In genomic region chr12:31005010-31005409, GRCm38 (mm10) we compare ENCODE assay signal across 8 mouse cellular contexts.
A peak's percentile ranks its signal among the peaks of the same experiment; 100 is the strongest.
DNase-seq lines count a peak whose midpoint lies in the region; ATAC-seq and TF ChIP-seq lines count a peak whose summit lies in the region.

No protein-coding gene starts in this region.

- TF ChIP-seq CTCF in hindbrain, postnatal 0 days (IDR thresholded peaks at IDR 0.05; ENCODE audit: low read depth): peak; percentile 81

- no peak overlapping the region for H3K4me3 ChIP-seq in hindbrain, postnatal 0 days (ENCODE audit: low read length)

- H3K4me2 ChIP-seq in hindbrain, postnatal 0 days (ENCODE audit: low read depth, low read length): no peak overlapping the region

- H3K36me3 ChIP-seq in hindbrain, postnatal 0 days (ENCODE audit: insufficient read depth, low read length): no peaks in the 10 kb centered on the region

- peak; percentile 40 for DNase-seq in gastrocnemius, adult 18-20 months (ENCODE audit: low spot score)
- DNase-seq in gastrocnemius, postnatal 25 days: no peak
- peak; percentile 84 to 85 for DNase-seq in adrenal gland, postnatal 36 days
- DNase-seq in hindbrain, postnatal 0 days (ENCODE audit: low spot score): peak; percentile 88
- peak; percentile 69 to 79 for DNase-seq in layer of hippocampus, postnatal 14 days (ENCODE audit: low spot score in 2 of 2)
- DNase-seq in lung, postnatal 36 days: peak; percentile 86
- DNase-seq in spleen, postnatal 10 days (ENCODE audit: low spot score in 2 of 2): peak; percentile 75 to 89

- no peaks in the 10 kb centered on the region for H3K9me3 ChIP-seq in hindbrain, postnatal 0 days (ENCODE audit: low read length)

- WGBS in hindbrain, postnatal 0 days: 28% methylated on average over 3 of the region's 3 CpGs

- peak; percentile 84 for ATAC-seq in erythroblast, adult 5-6 weeks (replicated peaks; ENCODE audit: low FRiP score, poor library complexity, severe bottlenecking)
- ATAC-seq in hindbrain, postnatal 0 days: peak; percentile 80; the same call in 1 of the 2 replicates

- H3K4me1 ChIP-seq in hindbrain, postnatal 0 days (ENCODE audit: insufficient read depth, low read length): no peaks in the 10 kb centered on the region

- H3K27me3 ChIP-seq in hindbrain, postnatal 0 days (ENCODE audit: insufficient read depth, low read length): no peaks in the 10 kb centered on the region

- H3K9ac ChIP-seq in hindbrain, postnatal 0 days (replicated peaks; ENCODE audit: low read length): no peak overlapping the region

- no peak overlapping the region for H3K27ac ChIP-seq in hindbrain, postnatal 0 days
